Comparison of ENCODE assay signal across 9 mouse cellular contexts in the genomic region with DNA sequence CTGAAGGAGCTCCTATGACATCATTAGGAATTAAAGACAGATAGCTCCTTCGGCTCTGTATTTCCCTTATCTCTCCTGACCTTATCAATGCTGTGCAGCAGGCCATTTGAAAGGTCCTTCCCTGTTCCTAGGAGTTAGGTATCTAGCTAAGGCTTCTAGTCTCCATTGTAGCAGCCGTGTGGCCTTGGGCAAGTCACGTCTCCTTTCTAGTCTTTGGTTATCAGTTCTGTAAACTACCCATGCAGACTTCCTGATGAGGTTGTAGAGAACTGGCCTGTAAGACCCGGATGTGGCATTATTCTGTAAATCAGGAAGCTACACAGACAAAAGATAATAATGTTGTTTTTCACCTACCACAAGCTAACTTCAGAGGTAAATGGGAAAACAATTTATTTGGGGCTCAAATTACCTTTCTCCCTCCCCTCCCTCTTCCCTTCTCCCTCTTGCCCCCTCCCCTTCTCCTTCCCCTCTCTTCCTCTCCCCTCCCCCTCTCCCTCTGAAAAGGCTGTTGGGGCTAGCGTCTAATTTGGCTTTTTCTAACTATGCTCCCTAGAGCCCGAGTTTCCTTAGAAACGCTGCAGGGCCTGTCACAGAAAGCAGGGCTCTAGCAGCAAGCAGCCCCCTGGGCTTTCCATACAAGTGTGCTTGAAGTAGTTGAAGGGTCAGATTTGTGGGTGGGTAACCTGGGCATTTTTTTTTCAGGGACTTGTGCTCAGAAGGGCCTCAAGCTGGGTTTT. TPM values are rescaled to one million over a fixed set of nuclear protein-coding genes. Genes with fewer than 3 reads are reported as not detected.
DNase-seq lines count a peak whose midpoint lies in the region; ATAC-seq lines count a peak whose summit lies in the region.
"Had no signal": no experiment of that assay in that cellular context is flagged by ENCODE, and none has a peak within 500 bp of the region (broad histone marks: within the 10 kb centered on the region; RNA-seq: fewer than 3 reads in every experiment).

No protein-coding gene starts in this region.

- ATAC-seq in midbrain, embryonic 11.5 days (ENCODE audit: low FRiP score), result no peak
- no peak for ATAC-seq in limb, embryonic 11.5 days (ENCODE audit: insufficient number of reproducible peaks, low FRiP score, low TSS enrichment, low read depth)

- no peaks in the 10 kb centered on the region for H3K36me3 ChIP-seq in midbrain, embryonic 11.5 days (ENCODE audit: control insufficient read depth, insufficient read depth, low read length)
- no peaks in the 10 kb centered on the region for H3K36me3 ChIP-seq in midbrain, embryonic 10.5 days
- H3K36me3 ChIP-seq in limb, embryonic 11.5 days (ENCODE audit: control insufficient read depth, insufficient read depth, low read length), result no peaks in the 10 kb centered on the region

- no peak overlapping the region for H3K4me2 ChIP-seq in midbrain, embryonic 11.5 days
- H3K4me2 ChIP-seq in limb, embryonic 11.5 days (ENCODE audit: low read depth, severe bottlenecking), result no peak overlapping the region

- H3K4me1 ChIP-seq in midbrain, embryonic 11.5 days (ENCODE audit: control insufficient read depth, insufficient read depth, low read length), result no peaks in the 10 kb centered on the region; the same call in 1 of the 2 replicates
- H3K4me1 ChIP-seq in midbrain, embryonic 10.5 days, result peaks cover 19% of the 10 kb centered on the region
- H3K4me1 ChIP-seq in limb, embryonic 11.5 days (ENCODE audit: control insufficient read depth, insufficient read depth, low read length), result peaks cover 3% of the 10 kb centered on the region; the same call in 1 of the 2 replicates

- no peaks in the 10 kb centered on the region for H3K9me3 ChIP-seq in midbrain, embryonic 11.5 days (ENCODE audit: control insufficient read depth, low read length)
- no peaks in the 10 kb centered on the region for H3K9me3 ChIP-seq in midbrain, embryonic 10.5 days (replicated peaks)
- H3K9me3 ChIP-seq in limb, embryonic 11.5 days (ENCODE audit: control insufficient read depth, low read length), result no peaks in the 10 kb centered on the region

- H3K9ac ChIP-seq in midbrain, embryonic 11.5 days (ENCODE audit: low read length), result no peak overlapping the region
- no peak overlapping the region for H3K9ac ChIP-seq in limb, embryonic 11.5 days (ENCODE audit: low read length)

- no peaks in the 10 kb centered on the region for H3K27me3 ChIP-seq in midbrain, embryonic 11.5 days (ENCODE audit: control insufficient read depth, insufficient read depth, low read length)
- peaks cover 11% of the 10 kb centered on the region; the same call in 1 of the 2 replicates for H3K27me3 ChIP-seq in midbrain, embryonic 10.5 days (ENCODE audit: low read depth, poor library complexity, severe bottlenecking)
- H3K27me3 ChIP-seq in limb, embryonic 11.5 days (ENCODE audit: control insufficient read depth, insufficient read depth, low read length), result no peaks in the 10 kb centered on the region

- no peak overlapping the region for H3K4me3 ChIP-seq in midbrain, embryonic 11.5 days (ENCODE audit: low read depth, low read length)
- H3K4me3 ChIP-seq in midbrain, embryonic 10.5 days, result no peak overlapping the region
- H3K4me3 ChIP-seq in limb, embryonic 11.5 days (ENCODE audit: low read depth, low read length), result no peak overlapping the region

- DNase-seq in midbrain, embryonic 11.5 days (ENCODE audit: low spot score, missing footprints), result peak; percentile 81
- no peak for DNase-seq in midbrain, embryonic 10.5 days (ENCODE audit: low spot score)
- peak; percentile 45 for DNase-seq in c-Kit-positive CD71-positive TER-119-positive erythroid progenitor cells, embryonic 14.5 days (ENCODE audit: low spot score)
- DNase-seq in limb, embryonic 11.5 days (ENCODE audit: low spot score), result peak; percentile 21
- peak; percentile 32 for DNase-seq in retina, embryonic 14.5 days (ENCODE audit: low spot score)
- no peak for DNase-seq in layer of hippocampus, postnatal 36 days
- no peak for DNase-seq in frontal cortex, postnatal 25 days (ENCODE audit: low spot score in 2 of 2)
- DNase-seq in yolk sac, embryonic 10.5 days (ENCODE audit: low spot score), result no peak
- DNase-seq: kidney, adult 11 months had no signal

- WGBS in midbrain, embryonic 11.5 days, result 51% methylated on average over 7 of the region's 7 CpGs
- 53% methylated on average over 7 of the region's 7 CpGs for whole genome bisulfite sequencing in midbrain, embryonic 10.5 days
- WGBS in limb, embryonic 11.5 days, result 54% methylated on average over 7 of the region's 7 CpGs

- H3K27ac ChIP-seq in midbrain, embryonic 11.5 days (ENCODE audit: low read depth, low read length), result no peak overlapping the region
- H3K27ac ChIP-seq in midbrain, embryonic 10.5 days (replicated peaks), result no peak overlapping the region
- no peak overlapping the region for H3K27ac ChIP-seq in limb, embryonic 11.5 days (replicated peaks; ENCODE audit: low read depth, low read length)

RNA-seq across cellular contexts. Expression of a gene that starts 7.5 kb away (rescaled TPM):
- 1.1 and 1.2 TPM in 2 replicates for polyA plus RNA-seq in midbrain, embryonic 11.5 days (2014; fragmentation: Nextera tagmentation; extraction: Ambion mirVana)
- polyA plus RNA-seq in midbrain, embryonic 10.5 days (2016; fragmentation: Nextera tagmentation; extraction: Ambion mirVana), result 1.3 and 1.5 TPM in 2 replicates
- polyA plus RNA-seq in limb, embryonic 11.5 days (2014; fragmentation: Nextera tagmentation; extraction: Ambion mirVana), result 1.3 and 1.5 TPM in 2 replicates
- total RNA-seq in layer of hippocampus, postnatal 36 days (2021), result 1 to 10 TPM; 1.5 TPM

RNA-seq across cellular contexts. Expression of a gene that starts 30.2 kb away (rescaled TPM):
- polyA plus RNA-seq in midbrain, embryonic 11.5 days (2014; fragmentation: Nextera tagmentation; extraction: Ambion mirVana), result 2.2 and 2.9 TPM in 2 replicates
- 1.9 and 2.2 TPM in 2 replicates for polyA plus RNA-seq in midbrain, embryonic 10.5 days (2016; fragmentation: Nextera tagmentation; extraction: Ambion mirVana)
- 1.6 and 1.8 TPM in 2 replicates for polyA plus RNA-seq in limb, embryonic 11.5 days (2014; fragmentation: Nextera tagmentation; extraction: Ambion mirVana)
- 1 to 10 TPM in 1 of 2 experiments, under 1 TPM in 1; 0.35 to 1.4 TPM for total RNA-seq in layer of hippocampus, postnatal 36 days (2021)

Comparison
In these comparisons a context has a peak if more than half of its experiments do, and no peak if none do; other contexts are left out.
1. DNase-seq: peak in midbrain, embryonic 11.5 days (single experiment), c-Kit-positive CD71-positive TER-119-positive erythroid progenitor cells, embryonic 14.5 days (single experiment), limb, embryonic 11.5 days (single experiment) and retina, embryonic 14.5 days (single experiment); none in midbrain, embryonic 10.5 days (single experiment), layer of hippocampus, postnatal 36 days (0 of 2), frontal cortex, postnatal 25 days (0 of 2) and yolk sac, embryonic 10.5 days (single experiment).